Mouse (Mus musculus): Measurements from ENCODE around the gene Timm29.
A peak's percentile ranks its signal among the peaks of the same experiment; 100 is the strongest.
"Not testable (repeated sequence)": the region's sequence is repeated elsewhere in the genome, so short reads cannot be mapped to it uniquely, and the experiment has no call there.

The Timm29 gene

DNA sequence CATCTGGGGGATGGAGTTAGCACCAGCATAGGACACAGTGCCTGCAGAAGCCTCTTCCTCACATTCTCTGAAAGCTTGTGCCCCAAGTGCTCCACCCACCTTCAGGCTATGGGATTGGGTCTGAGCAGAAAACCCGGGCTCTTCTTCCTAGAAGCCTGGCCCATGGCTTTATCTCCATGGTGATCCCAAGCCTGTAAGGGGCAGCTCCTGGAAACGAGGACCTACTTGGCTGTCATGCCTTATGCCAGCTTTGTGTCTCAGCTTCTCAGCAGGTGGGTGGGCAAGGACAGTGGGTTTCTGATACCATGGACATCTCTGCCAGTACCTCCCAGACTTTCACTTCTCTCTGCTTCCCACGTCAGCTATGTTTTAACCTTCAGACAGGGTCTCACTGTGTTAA lies 14.3 kb upstream of the Timm29 start:
- DNase-seq (ENCODE audit: low read depth, low spot score): no peak

GRCm38 (mm10) chr9:21585401-21585800 lies 7.1 kb upstream of the Timm29 start:
- no peak for DNase-seq (ENCODE audit: low read depth, low spot score)

DNA sequence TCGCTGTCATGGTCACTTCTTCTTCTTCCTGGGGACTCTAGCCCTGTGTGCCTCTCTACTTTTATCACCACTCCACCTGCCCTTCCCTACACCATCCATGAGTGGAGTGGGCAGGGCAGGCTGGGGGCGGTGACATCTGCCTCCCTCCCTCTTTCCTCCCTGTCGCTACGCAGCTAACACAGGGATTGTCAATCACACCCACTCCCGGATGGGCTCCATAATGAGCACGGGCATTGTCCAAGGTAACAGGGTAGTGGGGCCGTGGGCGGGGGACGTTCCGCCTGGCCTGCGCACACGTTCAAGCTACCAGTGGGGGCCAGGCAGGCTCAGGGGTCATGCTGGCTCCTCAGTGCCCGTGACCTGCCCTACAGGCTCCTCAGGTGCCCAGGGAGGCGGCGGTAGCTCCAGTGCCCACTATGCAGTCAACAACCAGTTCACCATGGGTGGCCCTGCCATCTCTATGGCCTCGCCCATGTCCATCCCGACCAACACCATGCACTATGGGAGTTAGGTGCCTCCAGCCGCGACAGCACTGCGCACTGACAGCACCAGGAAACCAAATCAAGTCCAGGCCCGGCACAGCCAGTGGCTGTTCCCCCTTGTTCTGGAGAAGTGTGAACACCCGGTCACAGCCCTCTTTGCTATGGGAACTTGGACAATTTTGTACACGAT lies 4.7 kb upstream of the Timm29 start:
- no peak for DNase-seq (ENCODE audit: low read depth, low spot score)

DNA sequence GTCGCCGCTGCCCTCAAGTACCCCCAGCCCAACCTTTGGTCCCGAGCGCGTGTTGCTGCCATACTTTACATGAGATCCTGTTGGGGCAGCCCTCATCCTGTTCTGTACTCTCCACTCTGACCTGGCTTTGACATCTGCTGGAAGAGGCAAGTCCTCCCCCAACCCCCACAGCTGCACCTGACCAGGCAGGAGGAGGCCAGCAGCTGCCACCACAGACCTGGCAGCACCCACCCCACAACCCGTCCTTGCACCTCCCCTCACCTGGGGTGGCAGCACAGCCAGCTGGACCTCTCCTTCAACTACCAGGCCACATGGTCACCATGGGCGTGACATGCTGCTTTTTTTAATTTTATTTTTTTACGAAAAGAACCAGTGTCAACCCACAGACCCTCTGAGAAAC lies 4.2 kb upstream of the Timm29 start:
- DNase-seq (ENCODE audit: low read depth, low spot score): no peak

GRCm38 (mm10) chr9:21589538-21589937 lies 3.0 kb upstream of the Timm29 start:
- no peak for DNase-seq (ENCODE audit: low read depth, low spot score)

DNA sequence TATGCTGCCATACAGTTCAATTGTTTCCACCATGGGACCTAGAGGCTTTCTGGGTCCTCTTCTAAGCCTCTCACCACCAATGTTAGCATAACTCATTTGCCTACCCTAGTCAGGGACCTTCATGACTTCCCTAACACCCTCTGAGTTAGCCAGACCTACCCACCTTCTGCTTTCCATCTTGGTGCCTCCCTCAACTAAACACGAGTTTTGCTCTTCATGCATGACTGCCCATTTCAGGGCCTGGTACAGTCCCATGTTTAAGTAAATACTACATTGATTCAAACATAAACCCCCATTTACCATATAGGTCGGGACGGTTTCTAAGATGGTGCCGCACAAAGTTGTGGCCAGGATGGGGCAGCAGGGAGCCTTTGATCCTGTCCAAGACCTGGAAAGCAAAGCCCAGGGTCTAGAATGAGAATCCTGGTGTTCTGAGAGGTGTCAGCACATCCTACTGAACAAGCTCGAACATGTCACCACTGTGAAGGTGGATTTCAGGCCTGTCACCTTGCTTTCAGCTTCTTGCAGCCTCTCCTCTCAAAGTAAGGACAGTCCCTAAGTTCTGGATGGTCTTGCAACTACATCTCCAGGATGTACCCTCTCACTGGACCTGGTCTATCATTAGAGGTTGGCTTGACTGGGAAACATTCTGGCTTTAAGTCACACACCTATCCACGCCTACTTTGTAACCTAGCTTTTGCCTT lies 1.2 kb upstream of the Timm29 start:
- DNase-seq (ENCODE audit: low read depth, low spot score): no peak

- peak; percentile 18 for DNase-seq (ENCODE audit: low read depth, low spot score)
These were observed 455 bp upstream of the Timm29 start for GRCm38 (mm10) chr9:21591831-21592702.

GRCm38 (mm10) chr9:21593122-21593721 lies 700 bp downstream of the Timm29 start:
- peak; percentile 44 for DNase-seq (ENCODE audit: low read depth, low spot score)

GRCm38 (mm10) chr9:21594350-21594749 lies 1.8 kb downstream of the Timm29 start:
- DNase-seq (ENCODE audit: low read depth, low spot score): not testable (repeated sequence)

GRCm38 (mm10) chr9:21594838-21595237 lies 2.3 kb downstream of the Timm29 start:
- DNase-seq (ENCODE audit: low read depth, low spot score): no peak

GRCm38 (mm10) chr9:21598198-21598597 lies 5.7 kb downstream of the Timm29 start:
- DNase-seq (ENCODE audit: low read depth, low spot score): peak; percentile 62

GRCm38 (mm10) chr9:21600186-21600585 lies 7.7 kb downstream of the Timm29 start:
- no peak for DNase-seq (ENCODE audit: low read depth, low spot score)

DNA sequence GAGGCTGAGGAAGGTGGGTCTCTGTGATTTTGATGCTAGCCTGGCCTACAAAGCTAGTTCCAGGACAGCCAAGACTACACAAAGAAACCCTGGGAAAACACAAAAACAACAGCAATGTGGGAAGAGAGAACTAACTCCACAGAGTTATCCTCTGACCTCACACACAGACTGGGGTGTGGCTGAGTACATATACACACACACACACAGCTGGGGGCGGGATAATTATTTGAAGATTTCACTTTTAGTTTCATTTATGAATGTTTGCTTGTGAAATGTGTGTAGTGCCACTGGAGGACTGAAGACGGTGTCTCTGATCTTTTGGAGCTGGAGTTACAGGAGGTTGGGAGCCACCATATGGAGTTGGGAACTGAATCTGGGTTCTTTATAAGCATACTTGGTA lies 8.6 kb downstream of the Timm29 start:
- DNase-seq (ENCODE audit: low read depth, low spot score): no peak

DNA sequence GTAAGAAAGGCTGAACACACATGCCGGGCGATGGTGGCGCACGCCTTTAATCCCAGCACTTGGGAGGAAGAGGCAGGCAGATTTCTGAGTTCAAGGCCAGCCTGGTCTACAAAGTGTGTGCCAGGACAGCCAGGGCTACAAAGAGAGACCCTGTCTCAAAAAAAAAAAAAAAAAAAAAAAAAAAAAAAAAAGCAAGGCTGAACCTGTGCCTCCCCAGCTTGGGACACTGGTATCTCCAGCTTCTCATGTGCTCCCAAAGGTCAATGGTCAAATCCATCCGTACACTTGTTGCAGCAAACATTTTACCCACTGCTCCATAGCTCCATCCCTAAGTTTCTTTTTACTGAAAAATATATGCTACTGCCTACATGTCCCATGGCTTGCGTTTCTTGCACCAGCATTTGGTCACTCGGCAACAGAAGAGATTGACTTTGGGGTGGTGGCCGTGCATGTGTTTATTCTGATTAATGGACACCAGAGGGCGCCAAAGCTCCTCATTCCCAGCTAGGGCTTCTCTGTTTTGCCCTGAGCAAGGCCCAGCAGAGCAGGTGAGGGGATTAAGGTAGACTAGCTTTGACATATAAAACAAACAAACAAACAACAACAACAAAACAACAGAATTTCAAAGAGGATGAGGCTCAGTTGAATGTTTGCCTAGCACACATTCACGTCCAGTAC lies 9.3 kb downstream of the Timm29 start:
- peak; percentile 92 for DNase-seq (ENCODE audit: low read depth, low spot score)

- no peak for DNase-seq (ENCODE audit: low read depth, low spot score)
These were observed 11.6 kb downstream of the Timm29 start for GRCm38 (mm10) chr9:21604119-21604518.

DNA sequence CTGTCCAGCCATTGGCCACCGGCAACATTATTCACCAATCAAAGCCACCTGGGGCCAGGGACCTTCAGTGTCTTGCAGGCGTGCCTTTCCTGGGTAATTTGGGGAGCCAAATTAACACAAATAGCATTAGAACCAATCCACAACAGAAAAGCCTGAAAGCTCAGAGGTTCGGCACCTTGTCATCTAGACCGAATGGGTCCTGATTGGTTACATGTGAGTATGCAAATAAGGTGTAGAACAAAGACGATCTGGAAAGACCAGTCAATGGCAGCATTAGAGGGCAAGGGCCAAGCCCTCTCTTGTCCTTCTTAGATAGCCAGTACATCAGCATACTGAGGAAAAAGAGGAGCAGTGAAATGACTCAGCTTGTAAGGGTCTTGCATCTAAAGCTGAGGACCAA lies 13.3 kb downstream of the Timm29 start:
- DNase-seq (ENCODE audit: low read depth, low spot score): no peak

- DNase-seq (ENCODE audit: low read depth, low spot score): no peak
These were observed 14.1 kb downstream of the Timm29 start for GRCm38 (mm10) chr9:21606648-21607047.

GRCm38 (mm10) chr9:21609861-21610260 lies 17.3 kb downstream of the Timm29 start:
- peak; percentile 78 for DNase-seq (ENCODE audit: low read depth, low spot score)

DNA sequence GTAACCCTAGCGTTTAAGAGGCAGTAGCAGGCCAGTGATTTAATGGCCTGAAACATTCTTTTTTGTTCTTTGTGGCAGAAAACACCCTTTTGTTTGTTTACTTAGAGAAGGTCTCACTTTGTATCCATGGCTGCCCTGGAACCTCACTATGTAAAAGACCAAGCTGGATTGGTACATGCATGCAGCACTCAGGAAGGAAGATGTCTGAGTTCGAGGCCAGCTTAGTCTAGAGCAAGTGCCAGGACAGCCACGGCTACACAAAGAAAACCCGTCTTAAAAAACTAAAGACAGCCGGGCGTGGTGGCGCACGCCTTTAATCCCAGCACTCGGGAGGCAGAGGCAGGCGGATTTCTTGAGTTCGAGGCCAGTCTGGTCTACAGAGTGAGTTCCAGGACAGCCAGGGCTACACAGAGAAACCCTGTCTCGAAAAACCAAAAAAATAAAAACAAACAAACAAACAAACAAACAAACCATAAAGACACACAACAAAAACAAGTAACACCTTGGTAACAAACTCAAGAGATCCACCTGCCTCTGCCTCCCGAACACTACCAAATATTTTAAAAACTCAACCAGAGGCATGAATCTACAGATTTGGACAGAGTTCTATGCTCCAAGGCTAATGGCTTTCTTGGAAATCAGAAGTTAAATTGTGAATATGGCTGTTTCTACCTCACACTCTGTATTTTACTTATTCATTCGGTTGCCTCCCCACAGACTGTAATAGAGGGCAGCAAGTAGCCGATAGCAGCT lies 22.5 kb downstream of the Timm29 start:
- no peak for DNase-seq (ENCODE audit: low read depth, low spot score)

GRCm38 (mm10) chr9:21615617-21616231 lies 23.2 kb downstream of the Timm29 start, which contains the start of gene Smarca4:
Gene Smarca4, plus strand, starts transcription at chr9:21616169.
- peak; percentile 97 for DNase-seq (ENCODE audit: low read depth, low spot score)
